1 mouse cellular context compared by ENCODE assay signal in genomic region chr5:24350531-24351250, GRCm38 (mm10).
TF ChIP-seq lines count a peak whose summit lies in the region.

No protein-coding gene starts in this region.

TF ChIP-seq in CH12.LX, 34 proteins besides CTCF, POLR2A, EP300 and RAD21 (continued from another document):
- no peak for TF ChIP-seq NRF1 (IDR thresholded peaks at IDR 0.05; ENCODE audit: low read depth, low read length)
- TF ChIP-seq GABPA (IDR thresholded peaks at IDR 0.05; ENCODE audit: insufficient replicate concordance, low read depth, low read length), result no peak
- TF ChIP-seq POLR2AphosphoS2 (IDR thresholded peaks at IDR 0.05; ENCODE audit: low read depth, low read length), result no peak
- no peak for TF ChIP-seq ZKSCAN1 (IDR thresholded peaks at IDR 0.05; ENCODE audit: borderline replicate concordance, low read depth, low read length)
TF ChIP-seq in CH12.LX: peak in this region for 0.
